Mouse (Mus musculus) liver, embryonic 12.5 days (tissue): ENCODE measurements around the gene Ppp1r9a. TPM values are rescaled to one million over a fixed set of nuclear protein-coding genes. Genes with fewer than 3 reads are reported as not detected.

Experiments
- ATAC-seq: fragments of 200-750 bp; cut with Nextera tagmentation; 2 replicates; pipeline ENCODE4 v1.8.0; 2017; ENCODE audit warnings: moderate number of reproducible peaks, mild to moderate bottlenecking, moderate library complexity
- H3K27ac ChIP-seq: fragments of 300-500 bp; sonication (generic); 2 replicates; pipeline ENCODE4 v1.5.1; 2016; ENCODE audit warnings: mild to moderate bottlenecking
- H3K27me3 ChIP-seq: fragments of 300-500 bp; sonication (generic); replicated peaks from 2 replicates; pipeline ENCODE4 v1.6.1; 2016; ENCODE audit warnings: mild to moderate bottlenecking, moderate library complexity
- H3K36me3 ChIP-seq: fragments of 300-500 bp; sonication (generic); 2 replicates; pipeline ENCODE4 v1.6.1; 2016; ENCODE audit warnings: mild to moderate bottlenecking, moderate library complexity
- H3K4me1 ChIP-seq: fragments of 300-500 bp; sonication (generic); 2 replicates; pipeline ENCODE4 v1.6.1; 2016
- H3K4me2 ChIP-seq: fragments of 300-500 bp; sonication (generic); 2 replicates; pipeline ENCODE4 v1.6.1; 2016; ENCODE audit warnings: mild to moderate bottlenecking, moderate library complexity
- H3K4me3 ChIP-seq: fragments of 300-500 bp; sonication (generic); 2 replicates; pipeline ENCODE4 v1.5.1; 2016; ENCODE audit warnings: mild to moderate bottlenecking, moderate library complexity
- H3K9ac ChIP-seq: fragments of 300-500 bp; sonication (generic); 2 replicates; pipeline ENCODE4 v1.6.1; 2016; ENCODE audit warnings: mild to moderate bottlenecking, moderate library complexity
- H3K9me3 ChIP-seq: fragments of 300-500 bp; sonication (generic); replicated peaks from 2 replicates; pipeline ENCODE4 v1.6.1; 2016; ENCODE audit warnings: mild to moderate bottlenecking, moderate library complexity
- WGBS: fragments of 180-500 bp; shearing (Covaris S2); methylation state at CpG from one replicate; pipeline ENCODE4 v1.1.7; 2016; ENCODE audit not compliant: insufficient replicate concordance; 5-methylcytosine and 5-hydroxymethylcytosine counted together
- polyA plus RNA-seq: library from polyadenylated mRNA; unstranded; fragments of >200 nt; fragmentation: Nextera tagmentation; extraction: Ambion mirVana; gene quantifications from 2 replicates; pipeline ENCODE4 v1.2.1, GENCODE M21; 2016

Gene Ppp1r9a
- polyA plus RNA-seq, 1 experiment from 2014 or later: 7.7 TPM

- Histone ChIP-seq H3K9ac (no peak overlapping the region), H3K36me3 (0 out of 2 replicates have a peak, but pooled peaks cover 14% of the 10 kb centered on the region), H3K4me3 (no peak overlapping the region), H3K4me2 (no peak overlapping the region), H3K27me3 (no peaks in the 10 kb centered on the region), H3K27ac (no peak overlapping the region), H3K4me1 (peaks cover 24% of the 10 kb centered on the region), H3K9me3 (no peaks in the 10 kb centered on the region)
- WGBS: 80% methylated on average over 7 of the region's 7 CpGs
- no peak for ATAC-seq
Observed at GRCm38 (mm10) chr6:5114857-5115256, 212.1 kb downstream of the Ppp1r9a start.

- Histone ChIP-seq H3K9ac (no peak overlapping the region), H3K4me1 (no peaks in the 10 kb centered on the region), H3K27ac (no peak overlapping the region), H3K4me2 (no peak overlapping the region), H3K9me3 (no peaks in the 10 kb centered on the region), H3K27me3 (no peaks in the 10 kb centered on the region), H3K4me3 (no peak overlapping the region), H3K36me3 (0 out of 2 replicates have a peak, but pooled peaks cover 14% of the 10 kb centered on the region)
- 80% methylated on average over 15 of the region's 15 CpGs for WGBS
- ATAC-seq: no peak
Observed at GRCm38 (mm10) chr6:5119181-5119910, 216.6 kb downstream of the Ppp1r9a start.

- Histone ChIP-seq H3K4me1 (no peaks in the 10 kb centered on the region), H3K27me3 (no peaks in the 10 kb centered on the region), H3K9ac (no peak overlapping the region), H3K36me3 (0 out of 2 replicates have a peak, but pooled peaks cover 10% of the 10 kb centered on the region), H3K27ac (no peak overlapping the region), H3K9me3 (no peaks in the 10 kb centered on the region), H3K4me2 (no peak overlapping the region), H3K4me3 (no peak overlapping the region)
- no peak for ATAC-seq
- 74% methylated on average over 3 of the region's 3 CpGs for WGBS
Observed at GRCm38 (mm10) chr6:5120229-5120628, 217.5 kb downstream of the Ppp1r9a start.

- Histone ChIP-seq H3K9ac (no peak overlapping the region), H3K36me3 (peaks cover 7% of the 10 kb centered on the region), H3K4me1 (0 out of 2 replicates have a peak, but pooled peaks cover 6% of the 10 kb centered on the region), H3K27ac (no peak overlapping the region), H3K27me3 (no peaks in the 10 kb centered on the region), H3K9me3 (no peaks in the 10 kb centered on the region), H3K4me2 (no peak overlapping the region), H3K4me3 (no peak overlapping the region)
- no peak for ATAC-seq
- WGBS: 80% methylated on average over 14 of the region's 14 CpGs
Observed at GRCm38 (mm10) chr6:5129364-5130093, 226.8 kb downstream of the Ppp1r9a start.

- Histone ChIP-seq H3K27ac (0 out of 2 replicates have a peak overlapping the region, but pooled peaks have one; percentile 13), H3K4me1 (0 out of 2 replicates have a peak, but pooled peaks cover 6% of the 10 kb centered on the region), H3K9ac (no peak overlapping the region), H3K4me2 (no peak overlapping the region), H3K27me3 (no peaks in the 10 kb centered on the region), H3K9me3 (no peaks in the 10 kb centered on the region), H3K4me3 (no peak overlapping the region), H3K36me3 (peaks cover 10% of the 10 kb centered on the region)
- 67% methylated on average over 6 of the region's 6 CpGs for WGBS
- no peak for ATAC-seq
Observed at GRCm38 (mm10) chr6:5134986-5135385, 232.3 kb downstream of the Ppp1r9a start.

GRCm38 (mm10) chr6:5136046-5136445 lies 233.3 kb downstream of the Ppp1r9a start:
- Histone ChIP-seq H3K9ac (no peak overlapping the region), H3K4me2 (no peak overlapping the region), H3K4me1 (peaks cover 9% of the 10 kb centered on the region; the same call in 1 of the 2 replicates), H3K27me3 (no peaks in the 10 kb centered on the region), H3K4me3 (no peak overlapping the region), H3K27ac (no peak overlapping the region), H3K9me3 (no peaks in the 10 kb centered on the region), H3K36me3 (peaks cover 10% of the 10 kb centered on the region)
- 80% methylated on average over 6 of the region's 6 CpGs for WGBS
- ATAC-seq: no peak

GRCm38 (mm10) chr6:5138875-5139631 lies 236.3 kb downstream of the Ppp1r9a start:
- H3K36me3 ChIP-seq: peaks cover 7% of the 10 kb centered on the region
- H3K27me3 ChIP-seq: no peaks in the 10 kb centered on the region
- no peak for ATAC-seq
- H3K4me3 ChIP-seq: no peak overlapping the region
- H3K27ac ChIP-seq: no peak overlapping the region
- no peak overlapping the region for H3K9ac ChIP-seq
- no peak overlapping the region for H3K4me2 ChIP-seq
- WGBS: 89% methylated on average over 12 of the region's 12 CpGs
- H3K4me1 ChIP-seq: peaks cover 3% of the 10 kb centered on the region; the same call in 1 of the 2 replicates
- H3K9me3 ChIP-seq: no peaks in the 10 kb centered on the region

- H3K9me3 ChIP-seq: no peaks in the 10 kb centered on the region
- no peak overlapping the region for H3K4me2 ChIP-seq
- H3K4me3 ChIP-seq: no peak overlapping the region
- no peak for ATAC-seq
- no peak overlapping the region for H3K9ac ChIP-seq
- 85% methylated on average over 9 of the region's 9 CpGs for WGBS
- H3K27ac ChIP-seq: no peak overlapping the region
- peaks cover 3% of the 10 kb centered on the region; the same call in 1 of the 2 replicates for H3K4me1 ChIP-seq
- no peaks in the 10 kb centered on the region for H3K27me3 ChIP-seq
- H3K36me3 ChIP-seq: peaks cover under 1% of the 10 kb centered on the region; the same call in 1 of the 2 replicates
Observed at GRCm38 (mm10) chr6:5139666-5140065, 236.9 kb downstream of the Ppp1r9a start.

- no peaks in the 10 kb centered on the region for H3K27me3 ChIP-seq
- no peaks in the 10 kb centered on the region for H3K9me3 ChIP-seq
- peak overlapping the region; percentile 55 for H3K9ac ChIP-seq
- H3K36me3 ChIP-seq: 0 out of 2 replicates have a peak, but pooled peaks cover 5% of the 10 kb centered on the region
- peak overlapping the region; percentile 58 for H3K4me2 ChIP-seq
- H3K4me3 ChIP-seq: peak overlapping the region; percentile 28
- peak; percentile 78 for ATAC-seq
- WGBS: 25% methylated on average over 13 of the region's 13 CpGs
- peak overlapping the region; percentile 65 for H3K27ac ChIP-seq
- H3K4me1 ChIP-seq: peaks cover 45% of the 10 kb centered on the region
Observed at GRCm38 (mm10) chr6:5147488-5148142, 244.9 kb downstream of the Ppp1r9a start.

GRCm38 (mm10) chr6:5149941-5150340 lies 247.2 kb downstream of the Ppp1r9a start:
- no peaks in the 10 kb centered on the region for H3K9me3 ChIP-seq
- H3K27me3 ChIP-seq: no peaks in the 10 kb centered on the region
- H3K4me3 ChIP-seq: no peak overlapping the region
- H3K4me1 ChIP-seq: peaks cover 68% of the 10 kb centered on the region
- 0 out of 2 replicates have a peak overlapping the region, but pooled peaks have one; percentile 37 for H3K27ac ChIP-seq
- no peak for ATAC-seq
- 0 out of 2 replicates have a peak, but pooled peaks cover 5% of the 10 kb centered on the region for H3K36me3 ChIP-seq
- 78% methylated on average over 2 of the region's 2 CpGs for WGBS
- no peak overlapping the region for H3K4me2 ChIP-seq
- no peak overlapping the region for H3K9ac ChIP-seq

GRCm38 (mm10) chr6:5151171-5151570 lies 248.5 kb downstream of the Ppp1r9a start:
- peaks cover 70% of the 10 kb centered on the region for H3K4me1 ChIP-seq
- H3K27me3 ChIP-seq: no peaks in the 10 kb centered on the region
- ATAC-seq: no peak
- H3K4me3 ChIP-seq: no peak overlapping the region
- no peak overlapping the region; the same call in 1 of the 2 replicates for H3K9ac ChIP-seq
- no peaks in the 10 kb centered on the region for H3K9me3 ChIP-seq
- no peaks in the 10 kb centered on the region for H3K36me3 ChIP-seq
- peak overlapping the region; percentile 54; the same call in 1 of the 2 replicates for H3K27ac ChIP-seq
- no peak overlapping the region for H3K4me2 ChIP-seq
- 54% methylated on average over 4 of the region's 4 CpGs for WGBS
